Mouse (Mus musculus): ENCODE measurements at regions not wholly inside any gene's neighbourhood (a gene's known extent, or its start where the extent isn't known, plus 50 kb on each side); places are given as distances from the start of the nearest gene placed in this dataset.

GRCm38 (mm10) chr1:82070181-82071109 is 162.5 kb upstream of the Gm9747 start:
- Histone ChIP-seq H3K27me3 (ENCODE audit: insufficient read depth, poor library complexity, severe bottlenecking) (no peaks in the 10 kb centered on the region), H3K36me3 (no peaks in the 10 kb centered on the region), H3K4me1 (no peaks in the 10 kb centered on the region), H3K9me3 (no peaks in the 10 kb centered on the region), H3K27ac (no peak overlapping the region), H3K4me3 (no peak overlapping the region)
- 79% methylated on average over 9 of the region's 9 CpGs for WGBS
- no peak for DNase-seq (ENCODE audit: low spot score)

- H3K27me3 ChIP-seq (ENCODE audit: insufficient read depth, poor library complexity, severe bottlenecking), result no peaks in the 10 kb centered on the region
- H3K27ac ChIP-seq, result no peak overlapping the region
- 79% methylated on average over 6 of the region's 6 CpGs for WGBS
- H3K4me1 ChIP-seq, result peaks cover 11% of the 10 kb centered on the region
- H3K4me3 ChIP-seq, result no peak overlapping the region
- no peaks in the 10 kb centered on the region for H3K9me3 ChIP-seq
- no peaks in the 10 kb centered on the region for H3K36me3 ChIP-seq
- no peak for DNase-seq (ENCODE audit: low spot score)
These were observed 143.6 kb upstream of the Gm9747 start for GRCm38 (mm10) chr1:82089136-82089839.

DNA sequence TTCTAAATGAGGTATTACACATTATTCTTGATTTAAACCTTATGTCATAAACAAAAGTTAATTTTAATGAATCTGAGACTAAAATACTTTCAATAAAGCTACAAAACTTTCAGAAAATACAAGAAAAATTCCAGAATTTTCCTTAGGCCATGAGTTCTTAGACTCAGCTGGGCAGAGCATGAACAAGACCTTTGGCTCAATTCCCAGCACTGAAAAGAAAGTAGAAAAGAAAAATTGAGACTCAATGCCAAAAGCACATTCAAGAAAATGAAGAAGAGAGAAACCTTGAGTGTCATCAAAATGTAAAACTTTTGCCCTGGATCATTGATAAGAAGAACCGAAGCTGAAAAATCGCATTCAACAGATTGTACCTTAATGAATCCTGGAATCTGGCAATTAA is 137.8 kb upstream of the Gm9747 start:
- no peak overlapping the region for H3K4me3 ChIP-seq
- no peaks in the 10 kb centered on the region for H3K9me3 ChIP-seq
- no peaks in the 10 kb centered on the region for H3K36me3 ChIP-seq
- no peak for DNase-seq (ENCODE audit: low spot score)
- no peak overlapping the region for H3K27ac ChIP-seq
- WGBS, result 92% methylated on average over 2 of the region's 2 CpGs
- H3K27me3 ChIP-seq (ENCODE audit: insufficient read depth, poor library complexity, severe bottlenecking), result no peaks in the 10 kb centered on the region
- H3K4me1 ChIP-seq, result peaks cover 11% of the 10 kb centered on the region

DNA sequence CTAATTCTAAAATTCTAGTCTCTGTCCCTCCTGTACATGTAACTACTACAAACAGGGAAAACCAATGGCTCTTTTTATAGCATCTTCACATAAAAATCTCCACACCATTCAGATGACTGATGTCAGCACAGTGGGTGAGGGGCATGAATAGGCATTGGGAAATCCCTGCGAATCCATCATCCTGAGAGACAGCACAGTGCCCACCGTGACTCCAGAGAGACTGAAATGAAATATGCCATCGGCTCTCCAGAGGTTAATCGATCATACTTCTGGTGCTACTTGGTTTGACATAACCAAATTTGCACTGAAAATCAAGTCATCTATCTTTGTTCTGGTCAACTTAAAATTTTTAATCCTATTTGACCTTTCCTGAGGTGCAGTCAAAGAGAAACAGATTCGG is 126.2 kb upstream of the Gm9747 start:
- DNase-seq (ENCODE audit: low spot score), result no peak
- Histone ChIP-seq H3K36me3 (no peaks in the 10 kb centered on the region), H3K4me1 (no peaks in the 10 kb centered on the region), H3K27me3 (ENCODE audit: insufficient read depth, poor library complexity, severe bottlenecking) (no peaks in the 10 kb centered on the region), H3K4me3 (no peak overlapping the region), H3K9me3 (no peaks in the 10 kb centered on the region), H3K27ac (no peak overlapping the region)
- 80% methylated on average over 5 of the region's 5 CpGs for WGBS

- no peaks in the 10 kb centered on the region for H3K27me3 ChIP-seq (ENCODE audit: insufficient read depth, poor library complexity, severe bottlenecking)
- H3K36me3 ChIP-seq, result no peaks in the 10 kb centered on the region
- 100% methylated on average over 1 of the region's 1 CpGs for WGBS
- no peaks in the 10 kb centered on the region for H3K9me3 ChIP-seq
- H3K27ac ChIP-seq, result no peak overlapping the region
- no peak overlapping the region for H3K4me3 ChIP-seq
- H3K4me1 ChIP-seq, result peaks cover 7% of the 10 kb centered on the region
- DNase-seq (ENCODE audit: low spot score), result no peak
These were observed 122.8 kb upstream of the Gm9747 start for GRCm38 (mm10) chr1:82110071-82110635.

- Histone ChIP-seq H3K27ac (no peak overlapping the region; the same call in 1 of the 2 replicates), H3K4me1 (peaks cover 7% of the 10 kb centered on the region), H3K27me3 (ENCODE audit: insufficient read depth, poor library complexity, severe bottlenecking) (no peaks in the 10 kb centered on the region), H3K36me3 (no peaks in the 10 kb centered on the region), H3K9me3 (no peaks in the 10 kb centered on the region), H3K4me3 (no peak overlapping the region)
- WGBS, result 21% methylated on average over 5 of the region's 5 CpGs
- DNase-seq (ENCODE audit: low spot score), result no peak
These were observed 120.5 kb upstream of the Gm9747 start for GRCm38 (mm10) chr1:82112401-82112800.

GRCm38 (mm10) chr1:82124503-82124902 is 108.4 kb upstream of the Gm9747 start:
- H3K36me3 ChIP-seq, result no peaks in the 10 kb centered on the region
- H3K4me3 ChIP-seq, result no peak overlapping the region
- 41% methylated on average over 5 of the region's 5 CpGs for WGBS
- H3K4me1 ChIP-seq, result peaks cover 11% of the 10 kb centered on the region; the same call in 1 of the 2 replicates
- H3K9me3 ChIP-seq, result no peaks in the 10 kb centered on the region
- DNase-seq (ENCODE audit: low spot score), result no peak
- peaks cover 4% of the 10 kb centered on the region; the same call in 1 of the 2 replicates for H3K27me3 ChIP-seq (ENCODE audit: insufficient read depth, poor library complexity, severe bottlenecking)
- H3K27ac ChIP-seq, result no peak overlapping the region

GRCm38 (mm10) chr1:82129700-82130275 is 103.1 kb upstream of the Gm9747 start:
- Histone ChIP-seq H3K4me1 (no peaks in the 10 kb centered on the region), H3K27me3 (ENCODE audit: insufficient read depth, poor library complexity, severe bottlenecking) (peaks cover 4% of the 10 kb centered on the region; the same call in 1 of the 2 replicates), H3K4me3 (no peak overlapping the region), H3K9me3 (no peaks in the 10 kb centered on the region), H3K27ac (no peak overlapping the region), H3K36me3 (no peaks in the 10 kb centered on the region)
- no peak for DNase-seq (ENCODE audit: low spot score)
- 71% methylated on average over 5 of the region's 5 CpGs for WGBS

DNA sequence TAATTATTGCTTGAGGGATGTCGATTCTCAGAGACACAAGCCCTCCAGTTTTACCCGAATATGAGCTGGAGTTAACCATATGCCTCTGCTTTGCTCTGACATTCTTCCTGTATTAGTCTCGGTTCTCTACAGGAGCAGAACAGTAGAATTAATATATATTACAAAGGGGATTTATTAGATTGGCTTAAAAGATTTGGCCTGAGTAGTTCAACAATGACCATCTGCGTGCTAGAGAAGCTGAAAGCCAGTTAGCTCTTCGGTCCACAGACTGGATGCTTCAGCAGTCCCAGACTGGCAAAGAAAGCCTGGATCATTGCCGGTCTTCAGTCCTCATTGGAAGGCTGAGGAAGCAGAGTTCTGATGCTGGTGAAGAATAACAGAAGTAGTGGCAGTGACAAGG is 100.4 kb upstream of the Gm9747 start:
- H3K36me3 ChIP-seq, result no peaks in the 10 kb centered on the region
- no peak overlapping the region for H3K4me3 ChIP-seq
- H3K27ac ChIP-seq, result no peak overlapping the region
- no peaks in the 10 kb centered on the region for H3K9me3 ChIP-seq
- no peak for DNase-seq (ENCODE audit: low spot score)
- no peaks in the 10 kb centered on the region for H3K4me1 ChIP-seq
- WGBS, result 77% methylated on average over 6 of the region's 6 CpGs
- H3K27me3 ChIP-seq (ENCODE audit: insufficient read depth, poor library complexity, severe bottlenecking), result no peaks in the 10 kb centered on the region; the same call in 1 of the 2 replicates

DNA sequence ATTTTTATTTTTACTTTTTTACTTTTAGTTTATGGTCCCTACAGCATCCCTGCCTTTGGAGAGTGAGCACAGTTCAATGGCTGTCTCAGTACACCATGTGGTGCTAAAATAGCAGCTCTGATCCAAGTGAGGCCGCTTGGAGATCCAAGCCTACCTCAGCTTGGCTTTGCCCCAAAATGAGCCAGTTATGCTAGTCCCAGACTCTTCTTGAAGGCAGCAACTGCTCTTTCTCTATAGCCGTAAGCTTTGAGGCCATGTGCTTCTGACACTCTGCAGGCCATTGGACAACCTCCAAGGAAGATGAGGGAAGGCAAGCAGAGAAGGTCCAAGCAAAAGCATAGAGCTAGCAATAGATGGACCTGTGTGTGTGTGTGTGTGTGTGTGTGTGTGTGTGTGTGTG is 98.0 kb upstream of the Gm9747 start:
- no peaks in the 10 kb centered on the region for H3K4me1 ChIP-seq
- no peaks in the 10 kb centered on the region for H3K36me3 ChIP-seq
- 81% methylated on average over 2 of the region's 2 CpGs for WGBS
- no peak overlapping the region for H3K27ac ChIP-seq
- no peaks in the 10 kb centered on the region; the same call in 1 of the 2 replicates for H3K27me3 ChIP-seq (ENCODE audit: insufficient read depth, poor library complexity, severe bottlenecking)
- no peak for DNase-seq (ENCODE audit: low spot score)
- no peaks in the 10 kb centered on the region for H3K9me3 ChIP-seq
- no peak overlapping the region for H3K4me3 ChIP-seq

GRCm38 (mm10) chr1:82135761-82136331 is 97.1 kb upstream of the Gm9747 start:
- H3K27ac ChIP-seq, result 0 out of 2 replicates have a peak overlapping the region, but pooled peaks have one; percentile 44
- no peak for DNase-seq (ENCODE audit: low spot score)

DNA sequence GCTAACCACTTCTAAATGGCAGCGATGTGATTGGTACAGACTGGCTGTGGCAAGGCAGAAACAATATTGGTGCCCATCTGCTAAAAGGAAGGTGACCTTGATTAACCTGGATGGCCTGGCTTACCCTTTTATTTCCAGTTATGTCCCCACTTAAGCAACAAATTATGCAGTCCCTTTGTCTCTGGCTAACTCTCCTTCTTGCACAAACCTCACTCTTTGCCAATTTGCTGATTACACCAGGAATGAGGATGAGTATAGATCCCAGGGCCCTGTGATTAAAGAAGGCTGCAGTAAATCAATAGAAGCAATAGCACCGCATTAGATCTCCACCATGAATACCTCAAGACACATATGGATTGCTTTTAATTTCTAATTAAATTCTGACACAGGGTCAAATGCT is 87.7 kb upstream of the Gm9747 start:
- Histone ChIP-seq H3K9me3 (no peaks in the 10 kb centered on the region), H3K4me3 (no peak overlapping the region), H3K36me3 (no peaks in the 10 kb centered on the region), H3K27me3 (ENCODE audit: insufficient read depth, poor library complexity, severe bottlenecking) (peaks cover 5% of the 10 kb centered on the region; the same call in 1 of the 2 replicates), H3K4me1 (no peaks in the 10 kb centered on the region), H3K27ac (no peak overlapping the region)
- DNase-seq (ENCODE audit: low spot score), result no peak
- 80% methylated on average over 2 of the region's 2 CpGs for WGBS

More at GRCm38 (mm10) chr1:82135761-82136331, 97.1 kb upstream of the Gm9747 start:
- Histone ChIP-seq H3K9me3 (no peaks in the 10 kb centered on the region), H3K36me3 (no peaks in the 10 kb centered on the region), H3K4me1 (no peaks in the 10 kb centered on the region), H3K4me3 (no peak overlapping the region), H3K27me3 (ENCODE audit: insufficient read depth, poor library complexity, severe bottlenecking) (peaks cover 2% of the 10 kb centered on the region; the same call in 1 of the 2 replicates)
- 56% methylated on average over 8 of the region's 8 CpGs for WGBS

Measured in heart, embryonic 10.5 days (tissue).